Mouse (Mus musculus) thymus, adult 2 months (tissue): ENCODE results near the gene Snrpg.

Experiments used
- CTCF ChIP-seq: fragments of 200-500 bp; IDR thresholded peaks from 2 replicates; pipeline ENCODE4 v1.5.1; 2012; ENCODE audit warnings: mild to moderate bottlenecking, control low read depth, low read length, moderate library complexity, borderline replicate concordance; ENCODE audit not compliant: control insufficient read depth, poor library complexity, insufficient read depth; ENCODE audit errors: extremely low read depth
- POLR2A ChIP-seq: fragments of 200-500 bp; IDR thresholded peaks from 2 replicates; pipeline ENCODE4 v1.6.1; 2012; ENCODE audit warnings: mild to moderate bottlenecking, low read length, control low read depth, moderate library complexity; ENCODE audit not compliant: control insufficient read depth, poor library complexity, insufficient read depth; ENCODE audit errors: extremely low read depth

- no peak for TF ChIP-seq CTCF
- no peak for TF ChIP-seq POLR2A
Observed at GRCm38 (mm10) chr6:86360691-86361090, 10.4 kb upstream of the Snrpg start.
